Mouse (Mus musculus): ENCODE results near the gene Olfr67. TPM values are rescaled to one million over a fixed set of nuclear protein-coding genes. Genes with fewer than 3 reads are reported as not detected.

The Olfr67 gene
- polyA plus RNA-seq, 1 experiment from 2014 or later = not detected

GRCm38 (mm10) chr7:103744843-103745242 lies 46.8 kb downstream of the Olfr67 start, which contains the start of gene Olfr629:
Gene Olfr629, minus strand, starts transcription at chr7:103744943.
- Histone ChIP-seq H3K36me3 (no peaks in the 10 kb centered on the region), H3K27me3 (no peaks in the 10 kb centered on the region), H3K4me3 (no peak within 1 kb of the TSS), H3K27ac (no peak within 1 kb of the TSS), H3K9me3 (replicated peaks) (no peaks in the 10 kb centered on the region), H3K4me1 (no peaks in the 10 kb centered on the region), H3K9ac (no peak within 1 kb of the TSS), H3K4me2 (replicated peaks) (no peak within 1 kb of the TSS)
- 85% methylated on average over 2 of the region's 2 CpGs for WGBS
- no peak for ATAC-seq (ENCODE audit: low FRiP score)

Other genes starting within 250 kb of the Olfr67 start
- gene Olfr612, start 249.1 kb downstream of the Olfr67 start, polyA plus RNA-seq (2016; fragmentation: Nextera tagmentation; extraction: Ambion mirVana) = not detected in 2 replicates
- gene Olfr613, start 243.7 kb downstream of the Olfr67 start, polyA plus RNA-seq (2016; fragmentation: Nextera tagmentation; extraction: Ambion mirVana) = not detected in 2 replicates
- not detected in 2 replicates for gene Olfr615, start 235.7 kb downstream of the Olfr67 start, polyA plus RNA-seq (2016; fragmentation: Nextera tagmentation; extraction: Ambion mirVana)
- gene Olfr616, start 222.7 kb downstream of the Olfr67 start, polyA plus RNA-seq (2016; fragmentation: Nextera tagmentation; extraction: Ambion mirVana) = not detected in 2 replicates
- gene Olfr617, start 218.8 kb downstream of the Olfr67 start, polyA plus RNA-seq (2016; fragmentation: Nextera tagmentation; extraction: Ambion mirVana) = not detected in 2 replicates
- not detected in 2 replicates for gene Olfr618, start 201.7 kb downstream of the Olfr67 start, polyA plus RNA-seq (2016; fragmentation: Nextera tagmentation; extraction: Ambion mirVana)
- gene Olfr619, start 191.2 kb downstream of the Olfr67 start, polyA plus RNA-seq (2016; fragmentation: Nextera tagmentation; extraction: Ambion mirVana) = not detected in 2 replicates
- gene Olfr620, start 179.3 kb downstream of the Olfr67 start, polyA plus RNA-seq (2016; fragmentation: Nextera tagmentation; extraction: Ambion mirVana) = not detected in 2 replicates
- gene Olfr622, start 149.1 kb downstream of the Olfr67 start, polyA plus RNA-seq (2016; fragmentation: Nextera tagmentation; extraction: Ambion mirVana) = not detected in 2 replicates
- gene Olfr623, start 128.1 kb downstream of the Olfr67 start, polyA plus RNA-seq (2016; fragmentation: Nextera tagmentation; extraction: Ambion mirVana) = not detected in 2 replicates
- 0.04 and 0.07 TPM in 2 replicates for gene Olfr624, start 120.6 kb downstream of the Olfr67 start, polyA plus RNA-seq (2016; fragmentation: Nextera tagmentation; extraction: Ambion mirVana)
- not detected in 2 replicates for gene Olfr625-ps1, start 109.1 kb downstream of the Olfr67 start, polyA plus RNA-seq (2016; fragmentation: Nextera tagmentation; extraction: Ambion mirVana)
- gene Olfr243, start 77.2 kb downstream of the Olfr67 start, polyA plus RNA-seq (2016; fragmentation: Nextera tagmentation; extraction: Ambion mirVana) = not detected in 2 replicates
- not detected in 2 replicates for gene Olfr628, start 61.4 kb downstream of the Olfr67 start, polyA plus RNA-seq (2016; fragmentation: Nextera tagmentation; extraction: Ambion mirVana)
- gene Olfr629, start 46.9 kb downstream of the Olfr67 start, polyA plus RNA-seq (2016; fragmentation: Nextera tagmentation; extraction: Ambion mirVana) = not detected in 2 replicates
- not detected in 2 replicates for gene Olfr630, start 34.5 kb downstream of the Olfr67 start, polyA plus RNA-seq (2016; fragmentation: Nextera tagmentation; extraction: Ambion mirVana)
- gene Olfr69, start 20.2 kb downstream of the Olfr67 start, polyA plus RNA-seq (2016; fragmentation: Nextera tagmentation; extraction: Ambion mirVana) = not detected in 2 replicates
- not detected in 2 replicates for gene Olfr68, start 12.1 kb downstream of the Olfr67 start, polyA plus RNA-seq (2016; fragmentation: Nextera tagmentation; extraction: Ambion mirVana)
- 799 and 940 TPM in 2 replicates for gene Hbb-bt, start 22.2 kb upstream of the Olfr67 start, polyA plus RNA-seq (2016; fragmentation: Nextera tagmentation; extraction: Ambion mirVana)
- 613 and 772 TPM in 2 replicates for gene Hbb-bs, start 36.3 kb upstream of the Olfr67 start, polyA plus RNA-seq (2016; fragmentation: Nextera tagmentation; extraction: Ambion mirVana)
- gene Hbb-bh2, start 48.7 kb upstream of the Olfr67 start, polyA plus RNA-seq (2016; fragmentation: Nextera tagmentation; extraction: Ambion mirVana) = not detected in 2 replicates
- 614 and 792 TPM in 2 replicates for gene Hbb-bh1, start 51.3 kb upstream of the Olfr67 start, polyA plus RNA-seq (2016; fragmentation: Nextera tagmentation; extraction: Ambion mirVana)
- gene Hbb-y, start 61.4 kb upstream of the Olfr67 start, polyA plus RNA-seq (2016; fragmentation: Nextera tagmentation; extraction: Ambion mirVana) = 8,282 and 10,510 TPM in 2 replicates
- gene Olfr66, start 94.4 kb upstream of the Olfr67 start, polyA plus RNA-seq (2016; fragmentation: Nextera tagmentation; extraction: Ambion mirVana) = not detected in 2 replicates
- gene Olfr64, start 102.7 kb upstream of the Olfr67 start, polyA plus RNA-seq (2016; fragmentation: Nextera tagmentation; extraction: Ambion mirVana) = not detected in 2 replicates
- gene Olfr65, start 111.7 kb upstream of the Olfr67 start, polyA plus RNA-seq (2016; fragmentation: Nextera tagmentation; extraction: Ambion mirVana) = not detected in 2 replicates
- gene Olfr631, start 137.0 kb upstream of the Olfr67 start, polyA plus RNA-seq (2016; fragmentation: Nextera tagmentation; extraction: Ambion mirVana) = not detected in 2 replicates
- not detected in 2 replicates for gene Olfr632, start 142.5 kb upstream of the Olfr67 start, polyA plus RNA-seq (2016; fragmentation: Nextera tagmentation; extraction: Ambion mirVana)
- gene Olfr633, start 152.6 kb upstream of the Olfr67 start, polyA plus RNA-seq (2016; fragmentation: Nextera tagmentation; extraction: Ambion mirVana) = not detected in 2 replicates
- gene Olfr635, start 179.3 kb upstream of the Olfr67 start, polyA plus RNA-seq (2016; fragmentation: Nextera tagmentation; extraction: Ambion mirVana) = not detected in 2 replicates
- gene Olfr638, start 206.9 kb upstream of the Olfr67 start, polyA plus RNA-seq (2016; fragmentation: Nextera tagmentation; extraction: Ambion mirVana) = not detected in 2 replicates
- gene Olfr639, start 225.5 kb upstream of the Olfr67 start, polyA plus RNA-seq (2016; fragmentation: Nextera tagmentation; extraction: Ambion mirVana) = 0.04 TPM in 1 of 2 replicates, not detected in the other
- not detected in 2 replicates for gene Olfr640, start 233.8 kb upstream of the Olfr67 start, polyA plus RNA-seq (2016; fragmentation: Nextera tagmentation; extraction: Ambion mirVana)
- gene Olfr641, start 243.6 kb upstream of the Olfr67 start, polyA plus RNA-seq (2016; fragmentation: Nextera tagmentation; extraction: Ambion mirVana) = not detected in 2 replicates